Mouse (Mus musculus): Measurements from ENCODE around the gene Crtc1.

- TF ChIP-seq POLR2A (IDR thresholded peaks at IDR 0.05; ENCODE audit: insufficient read depth, low read length) (no peak), CTCF (IDR thresholded peaks at IDR 0.05; ENCODE audit: low read depth, low read length) (no peak)
These were observed 19.3 kb downstream of the Crtc1 start for GRCm38 (mm10) chr8:70419879-70420643.

Data from ES-Bruce4 (cell line).